Mouse (Mus musculus): ENCODE measurements around the gene Pde3a.

GRCm38 (mm10) chr6:141337673-141338072 is 88.6 kb downstream of the Pde3a start:
- TF ChIP-seq MAX (IDR thresholded peaks at IDR 0.05): no peak
- no peak for TF ChIP-seq CTCF (IDR thresholded peaks at IDR 0.05; ENCODE audit: control insufficient read depth, insufficient read depth, insufficient read length)
- TF ChIP-seq USF1 (IDR thresholded peaks at IDR 0.05; ENCODE audit: low read depth): no peak
- TF ChIP-seq MYOG (IDR thresholded peaks at IDR 0.05; ENCODE audit: control insufficient read depth, extremely low read depth, insufficient read length): no peak
